Mouse (Mus musculus) megakaryocyte, adult 5-6 weeks (primary cell): ENCODE data around the gene Hspb9. TPM values are rescaled to one million over a fixed set of nuclear protein-coding genes. Genes with fewer than 3 reads are reported as not detected.

Experiments used
- ATAC-seq: 2 replicates; pipeline ENCODE4 v1.8.0; 2016; ENCODE audit warnings: mild to moderate bottlenecking, inconsistent platforms; ENCODE audit not compliant: poor library complexity, severe bottlenecking
- total RNA-seq, 2 experiments: library from RNA; stranded (forward) in 1 of 2; stranded (reverse) in 1 of 2; fragments of 153-499, 151-499 nt in 1 of 2; fragments of 221-1000, 200-1000 nt in 1 of 2; gene quantifications; 2 replicates each; pipeline versions ENCODE4 v1.2.3 to v1.2.4; 2015 to 2017

The Hspb9 gene
- total RNA-seq, 2 experiments from 2014 or later: not detected

DNA sequence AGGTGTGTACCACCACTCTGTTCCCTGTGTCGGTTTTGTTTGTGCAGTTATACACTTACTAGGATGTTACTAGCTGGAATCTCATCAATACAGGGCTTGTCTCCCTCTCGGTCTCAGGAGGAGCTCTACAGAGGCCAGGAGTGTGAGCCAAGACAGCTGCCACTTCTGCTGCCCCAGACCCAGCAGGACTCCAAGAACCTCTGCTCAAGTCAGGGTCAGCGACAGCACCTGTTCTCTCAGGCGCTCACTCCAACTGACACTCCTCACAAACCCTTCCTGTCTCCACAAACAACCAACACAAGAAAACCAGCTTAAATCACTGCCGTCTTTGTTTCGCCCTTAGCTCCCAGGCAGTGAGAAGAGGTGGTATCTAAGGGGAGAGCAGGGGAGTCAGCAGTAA is 15.0 kb downstream of the Hspb9 start:
- no peak for ATAC-seq

DNA sequence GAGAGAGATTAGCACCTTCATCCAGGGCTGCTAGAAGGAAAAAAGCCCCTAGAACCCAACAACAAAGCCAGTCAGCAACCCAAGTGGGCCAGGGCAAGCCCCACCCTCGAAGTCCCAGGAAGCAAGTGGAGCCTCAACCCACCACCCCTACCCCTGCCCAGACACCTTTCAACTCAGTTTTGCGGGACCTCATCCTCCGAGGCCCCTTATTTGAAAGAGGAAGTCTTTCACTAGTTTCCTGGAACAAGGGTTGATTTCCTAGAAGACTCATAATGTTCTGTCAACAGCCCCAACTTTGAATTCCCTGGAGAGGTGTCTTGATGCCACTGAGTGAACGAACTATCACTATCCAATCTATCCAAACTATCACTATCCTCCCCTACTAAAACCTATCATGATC is 16.3 kb downstream of the Hspb9 start:
- no peak for ATAC-seq

DNA sequence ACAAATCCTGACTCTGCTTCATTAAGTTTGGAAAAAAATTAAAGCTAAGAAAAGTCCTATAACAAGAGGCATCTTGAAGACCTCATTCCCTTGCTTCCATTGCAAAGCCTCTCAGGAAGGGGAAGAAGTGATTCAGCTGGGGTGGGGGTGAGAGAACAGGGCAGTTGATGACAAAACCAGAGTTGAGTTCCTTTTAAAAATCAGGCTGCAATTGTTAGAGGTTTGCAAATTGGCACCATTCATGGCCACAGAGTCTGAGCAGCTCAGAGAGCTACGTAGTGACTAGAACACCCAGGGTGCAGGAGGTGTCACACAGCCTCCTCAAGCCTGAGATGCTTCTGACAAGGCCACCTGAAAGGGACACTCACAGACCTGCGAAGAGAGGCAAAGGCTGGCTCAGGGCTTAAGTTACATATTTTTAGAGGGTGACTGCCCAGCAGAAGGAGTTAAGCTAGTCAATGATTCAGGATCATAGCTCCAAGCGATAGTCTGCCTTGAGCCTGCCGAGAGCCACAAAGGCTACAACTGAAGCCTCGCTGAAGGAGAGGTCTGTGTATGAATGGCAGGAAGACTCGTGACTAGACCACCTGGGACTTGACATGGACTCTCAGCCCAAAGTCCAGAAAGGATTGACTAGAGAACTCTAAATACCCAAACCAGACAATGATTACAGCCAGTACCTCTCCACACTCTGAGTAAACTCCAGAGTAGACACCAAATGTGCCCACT is 17.0 kb downstream of the Hspb9 start:
- peak; percentile 68 for ATAC-seq

DNA sequence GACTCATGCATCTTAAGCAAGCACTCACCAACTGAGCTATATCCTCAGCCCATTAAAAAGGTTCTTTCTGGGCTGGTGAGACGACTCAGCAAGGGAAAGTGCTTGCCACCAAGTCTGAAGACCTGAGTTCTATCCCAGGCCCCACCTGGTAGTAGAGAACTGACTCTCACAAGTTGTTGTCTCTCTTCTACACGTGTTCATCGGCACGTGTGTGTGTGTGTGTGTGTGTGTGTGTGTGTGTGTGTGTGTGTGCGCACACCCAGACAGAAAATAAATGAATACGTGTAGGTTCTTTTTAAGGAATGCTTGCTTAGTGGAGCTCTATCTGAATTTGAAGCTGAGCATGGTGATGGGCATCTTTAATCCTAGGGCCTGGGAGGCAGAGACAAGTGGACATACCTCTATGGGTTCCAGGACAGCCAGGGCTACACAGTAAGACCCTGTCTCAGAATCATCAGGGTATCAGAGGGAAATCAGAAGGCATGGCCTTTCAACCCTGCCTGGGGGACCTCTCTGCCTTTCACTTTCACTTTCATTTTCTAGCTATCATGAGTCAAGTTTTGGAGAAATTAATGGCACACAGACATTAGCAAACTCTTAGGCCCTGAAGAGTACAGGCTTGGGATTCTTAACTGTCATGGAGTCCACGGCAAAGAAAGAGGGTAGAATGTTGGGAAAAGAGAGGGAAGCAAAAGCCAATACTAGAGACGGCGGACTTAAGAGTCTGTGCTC is 21.6 kb downstream of the Hspb9 start:
- ATAC-seq: no peak

DNA sequence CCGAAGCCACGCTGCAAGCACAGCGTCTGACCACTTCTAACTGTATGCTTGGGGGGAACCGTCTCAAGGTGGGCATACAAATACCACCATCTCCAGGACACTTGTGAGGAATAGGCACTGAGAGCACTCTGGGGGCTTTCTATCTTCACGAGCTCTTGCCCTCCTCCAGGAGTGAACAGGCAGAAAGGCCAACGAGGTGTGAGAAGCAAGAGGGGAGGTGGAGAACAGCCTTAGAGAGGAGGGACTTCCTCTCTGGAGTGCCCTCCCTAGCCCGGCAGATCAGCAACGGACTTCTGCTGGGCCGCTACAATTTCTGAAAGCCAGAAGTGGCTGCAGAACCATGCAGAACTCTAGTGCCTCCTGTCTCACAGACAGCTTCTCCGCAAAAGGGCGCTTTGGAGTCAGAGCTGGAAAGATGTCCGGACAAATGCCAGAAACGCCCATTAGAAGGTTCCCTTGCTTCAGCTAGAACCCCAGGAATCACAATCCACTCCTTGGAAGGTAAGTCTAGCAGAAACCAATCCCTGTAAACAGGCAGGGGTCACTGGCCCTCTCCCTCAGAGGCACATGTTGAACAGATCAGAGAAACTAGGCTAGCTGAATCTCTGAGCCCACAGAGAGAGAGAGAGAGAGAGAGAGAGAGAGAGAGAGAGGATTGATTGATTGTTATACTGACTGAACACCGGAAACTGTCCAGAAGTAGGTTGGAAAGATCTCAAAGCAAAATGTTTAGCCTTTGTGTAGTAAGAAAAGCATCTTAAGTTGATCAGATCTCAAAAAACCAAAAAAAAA is 22.5 kb downstream of the Hspb9 start:
- peak; percentile 14; the same call in 1 of the 2 replicates for ATAC-seq

DNA sequence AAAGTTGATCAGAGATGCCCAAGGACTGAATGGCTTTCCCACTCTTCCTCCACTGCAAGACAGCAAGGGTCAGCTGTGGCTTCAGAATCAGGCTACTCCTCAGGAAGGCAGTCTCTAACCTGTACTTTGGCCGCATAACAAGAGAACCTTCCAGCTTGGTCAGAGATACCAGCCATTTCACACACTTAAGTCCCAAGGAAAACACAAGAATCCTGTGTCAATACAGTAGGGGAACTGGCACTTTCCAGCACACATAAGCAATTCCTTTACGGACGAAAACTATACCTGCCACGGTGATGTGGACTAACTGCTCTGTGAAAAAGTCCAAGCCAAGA is 23.1 kb downstream of the Hspb9 start:
- no peak for ATAC-seq

DNA sequence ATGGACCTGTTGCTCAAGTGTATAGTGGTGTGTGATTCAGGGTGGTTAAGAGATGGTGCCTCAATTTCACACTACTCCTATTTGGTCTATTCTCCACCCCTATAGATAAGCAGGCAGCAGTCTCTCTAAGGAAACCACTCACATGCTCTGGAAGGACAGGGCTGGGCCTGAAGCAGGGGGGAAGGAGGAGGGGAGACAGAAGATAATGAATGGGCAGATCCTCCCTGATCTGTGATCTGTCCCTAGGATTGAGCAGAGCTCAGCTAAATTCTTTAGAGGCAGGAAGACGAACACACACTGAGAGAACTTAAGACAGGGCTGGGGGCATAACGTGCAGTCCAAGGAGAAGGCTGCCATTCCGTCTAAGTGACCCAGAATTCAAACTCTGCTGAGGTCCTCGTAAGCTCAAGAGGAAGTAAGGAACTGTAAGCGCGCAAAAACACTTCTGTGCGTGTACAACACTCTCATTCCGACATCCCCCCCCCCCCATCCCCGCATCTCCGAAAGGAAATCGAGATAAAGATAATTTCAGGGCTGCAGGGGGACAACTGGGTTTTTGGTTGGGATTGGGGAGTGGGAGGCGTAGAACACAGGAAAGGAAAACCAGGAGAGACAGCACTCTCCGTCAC is 23.6 kb downstream of the Hspb9 start:
- ATAC-seq: no peak

DNA sequence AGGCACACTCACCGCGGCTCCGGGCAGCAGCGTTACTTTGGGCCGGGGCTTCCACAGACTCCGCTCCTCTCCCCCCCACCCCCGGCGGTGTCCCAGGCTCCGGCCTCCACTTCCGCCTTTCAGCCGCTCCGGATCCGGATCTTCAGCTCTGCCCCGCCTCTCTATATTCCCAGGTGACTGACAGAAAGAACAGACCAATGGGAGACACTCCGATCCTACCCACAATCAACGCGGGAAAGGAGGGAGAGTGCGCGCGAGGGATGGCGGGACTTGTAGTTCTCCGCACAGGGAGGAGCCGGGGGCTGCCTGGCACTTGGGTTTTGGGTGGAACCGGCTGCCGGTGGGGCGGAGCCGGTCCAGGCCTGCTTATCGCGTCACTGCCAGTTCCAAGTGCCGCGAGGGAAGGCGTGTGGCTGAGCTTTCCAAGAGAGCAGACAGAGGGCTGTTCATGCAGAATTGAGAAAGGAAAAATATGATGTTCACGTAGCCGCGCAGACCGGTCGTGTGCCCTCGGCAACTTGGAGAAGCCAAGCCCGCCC is 24.5 kb downstream of the Hspb9 start, which contains the start of gene Rab5c:
Gene Rab5c, minus strand, starts transcription at position 150 of the 539 bp plus-strand sequence.
- ATAC-seq: peak; percentile 96

DNA sequence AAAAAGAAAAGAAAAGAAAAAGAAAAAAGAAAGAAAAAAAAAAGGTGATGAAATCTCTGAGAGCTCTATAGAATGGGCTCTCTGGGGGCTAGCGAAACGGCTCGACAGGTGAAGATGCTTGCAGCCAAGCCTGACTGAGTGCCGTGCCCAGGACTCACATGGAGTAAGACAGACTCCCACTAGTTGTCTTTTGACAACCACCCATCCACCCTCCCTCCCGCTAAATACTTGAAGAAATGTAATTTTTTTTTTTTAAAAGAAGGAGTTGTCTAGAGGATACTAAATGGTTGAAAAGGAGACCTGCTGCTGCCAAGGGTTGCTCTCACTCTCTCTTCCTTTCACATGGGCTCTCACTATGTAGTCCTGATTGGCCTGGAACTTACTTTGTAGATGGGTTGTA is 25.1 kb downstream of the Hspb9 start:
- no peak for ATAC-seq

DNA sequence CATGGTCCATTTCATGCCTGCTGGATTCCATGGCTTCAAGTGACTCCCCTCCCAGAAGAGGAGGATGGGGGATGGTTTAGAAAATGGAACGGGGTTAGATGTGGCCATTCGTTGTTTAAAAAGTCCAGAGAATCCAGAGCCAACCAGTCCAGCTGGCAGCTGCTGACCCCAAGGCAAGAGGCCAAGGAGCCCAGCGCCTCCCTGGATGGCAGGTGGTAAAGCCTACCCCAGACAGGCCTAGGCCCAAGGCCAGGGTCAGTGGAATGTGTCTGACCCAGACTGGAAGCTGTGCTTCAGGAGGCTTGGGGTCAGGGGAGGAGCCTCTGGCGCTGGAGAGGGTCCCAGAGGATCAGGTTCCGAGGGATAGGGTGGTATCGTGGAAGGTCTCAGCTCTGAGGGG is 27.7 kb downstream of the Hspb9 start:
- no peak for ATAC-seq

DNA sequence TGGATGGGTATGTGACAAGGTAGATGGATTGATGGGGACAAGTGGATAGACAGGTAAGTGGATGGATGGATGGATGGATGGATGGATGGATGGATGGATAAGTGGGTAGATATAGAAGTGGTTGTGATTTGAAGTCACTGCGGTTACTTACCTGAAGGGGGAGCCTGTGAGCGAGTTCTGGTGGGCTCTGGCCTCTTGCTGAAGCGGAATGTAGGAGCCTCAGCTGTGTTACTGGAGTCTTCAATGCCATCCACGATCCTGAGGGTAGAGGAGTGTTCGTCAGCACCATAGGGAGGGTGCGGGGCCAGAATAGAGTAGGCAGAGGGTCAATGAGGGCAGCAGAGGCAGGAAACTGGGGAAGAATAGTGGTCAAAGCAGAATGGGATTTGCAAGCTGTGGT is 31.4 kb downstream of the Hspb9 start:
- ATAC-seq: peak; percentile 78

DNA sequence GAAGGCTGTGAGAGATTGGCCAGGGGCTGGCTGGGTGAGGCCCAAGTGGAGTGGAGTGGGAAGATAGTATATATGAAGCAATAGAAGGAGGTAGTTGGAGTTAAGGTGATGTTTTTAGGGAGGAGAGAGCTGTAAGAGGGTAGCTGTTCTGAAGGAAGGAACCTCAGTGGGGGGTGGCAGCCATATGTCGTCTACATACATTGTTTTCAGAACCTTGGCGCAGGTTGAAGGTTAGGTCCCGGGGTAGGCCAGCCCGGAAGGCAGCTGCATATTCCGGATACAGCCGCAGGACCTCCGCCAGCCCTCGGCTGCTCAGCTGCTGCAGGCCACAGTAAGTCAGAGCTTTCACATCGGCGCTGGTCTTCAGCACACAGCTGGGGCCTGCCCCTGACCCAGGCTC is 32.9 kb downstream of the Hspb9 start:
- no peak for ATAC-seq

DNA sequence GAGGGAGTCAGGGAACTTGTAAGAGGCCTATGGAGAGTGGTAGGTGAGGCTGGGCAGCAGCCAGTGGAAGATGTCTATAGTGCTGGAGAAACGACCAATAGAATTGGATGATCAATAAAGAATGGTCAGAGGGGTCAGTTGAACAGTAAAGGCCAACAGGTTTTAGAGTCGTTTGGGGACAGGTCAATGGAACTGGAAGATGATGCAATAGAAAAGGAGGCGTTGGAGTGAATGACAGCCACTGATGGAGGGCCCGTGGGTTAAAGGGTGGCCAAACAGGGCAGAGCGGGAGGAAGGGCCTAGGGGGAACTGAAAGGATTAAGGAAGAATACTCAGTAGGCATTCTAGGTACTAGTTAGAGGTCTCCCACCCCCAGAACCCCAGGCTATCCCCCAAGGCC is 33.5 kb downstream of the Hspb9 start:
- ATAC-seq: no peak

DNA sequence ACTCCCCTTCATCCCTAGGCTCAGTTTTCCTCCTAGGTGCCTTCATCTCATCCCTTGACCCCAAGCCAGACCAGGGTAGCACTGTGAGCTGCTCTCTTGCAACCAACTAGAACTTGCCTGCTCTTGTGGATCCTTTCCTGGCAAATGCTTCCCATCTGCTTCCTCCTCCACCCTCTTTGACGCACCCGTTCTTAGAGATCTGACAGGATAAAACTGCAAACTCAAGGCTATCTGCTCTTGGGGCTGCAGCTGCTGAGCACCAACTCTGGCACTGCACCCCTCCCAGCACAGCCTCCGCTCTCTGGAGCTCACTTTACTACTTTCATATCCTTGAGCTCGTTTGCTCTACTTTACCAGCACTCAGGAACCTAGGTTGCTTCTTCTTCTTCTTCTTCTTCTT is 35.0 kb downstream of the Hspb9 start:
- ATAC-seq: no peak

DNA sequence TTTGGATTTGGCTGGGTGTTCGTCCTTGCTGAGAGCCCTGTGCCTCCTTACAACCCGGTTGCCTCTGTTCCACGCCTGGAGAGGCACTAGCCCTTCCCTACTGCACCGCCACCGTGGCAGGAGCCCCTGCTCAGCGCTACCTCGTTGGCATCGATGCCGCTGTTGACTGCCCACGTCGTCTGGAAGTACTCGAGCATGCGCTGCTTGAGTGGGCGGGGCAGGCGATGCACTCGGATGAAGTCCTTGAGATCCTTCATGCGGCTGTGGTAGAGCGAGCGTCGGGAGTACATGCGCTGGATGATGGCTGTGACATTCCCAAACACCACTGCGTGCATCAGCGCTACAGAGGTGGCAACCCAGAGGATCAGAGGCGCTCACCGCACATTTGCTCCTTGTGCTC is 35.8 kb downstream of the Hspb9 start:
- no peak for ATAC-seq

DNA sequence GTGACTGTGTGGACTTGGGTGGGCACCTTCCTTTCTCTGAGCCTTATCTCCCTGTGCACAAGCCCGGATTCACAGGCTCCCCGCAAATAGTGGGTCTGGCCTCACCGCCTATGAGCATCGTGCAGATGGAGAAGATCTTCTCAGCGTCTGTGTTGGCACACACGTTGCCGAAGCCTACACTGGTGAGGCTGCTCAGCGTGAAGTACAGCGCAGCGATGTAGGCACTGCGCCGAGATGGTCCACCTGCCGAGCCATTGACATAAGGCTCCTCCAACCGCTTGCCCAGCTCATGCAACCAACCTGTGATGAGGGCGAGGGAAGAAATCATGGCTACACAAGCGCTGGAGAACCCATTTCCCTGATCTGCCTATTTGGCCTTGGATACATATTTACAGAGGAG is 36.5 kb downstream of the Hspb9 start:
- ATAC-seq: no peak

DNA sequence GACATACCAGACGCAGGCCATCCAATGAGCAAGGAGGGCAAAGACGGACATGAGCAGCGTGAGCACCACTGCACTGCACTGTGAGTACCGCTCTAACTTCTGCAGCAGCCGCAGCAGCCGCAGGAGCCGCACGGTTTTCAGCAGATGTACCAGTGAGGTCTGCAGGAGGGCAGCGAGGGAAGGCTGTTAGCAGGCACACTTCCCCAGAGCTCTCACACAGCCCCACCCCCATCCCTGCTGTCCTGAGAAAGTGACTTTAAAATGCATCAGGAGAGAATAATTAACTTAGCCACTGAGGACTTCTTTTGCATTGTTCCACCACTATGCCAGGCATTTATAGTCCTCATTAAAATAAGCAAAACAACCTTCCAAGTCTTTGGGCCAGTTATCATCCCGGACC is 38.6 kb downstream of the Hspb9 start:
- ATAC-seq: no peak

DNA sequence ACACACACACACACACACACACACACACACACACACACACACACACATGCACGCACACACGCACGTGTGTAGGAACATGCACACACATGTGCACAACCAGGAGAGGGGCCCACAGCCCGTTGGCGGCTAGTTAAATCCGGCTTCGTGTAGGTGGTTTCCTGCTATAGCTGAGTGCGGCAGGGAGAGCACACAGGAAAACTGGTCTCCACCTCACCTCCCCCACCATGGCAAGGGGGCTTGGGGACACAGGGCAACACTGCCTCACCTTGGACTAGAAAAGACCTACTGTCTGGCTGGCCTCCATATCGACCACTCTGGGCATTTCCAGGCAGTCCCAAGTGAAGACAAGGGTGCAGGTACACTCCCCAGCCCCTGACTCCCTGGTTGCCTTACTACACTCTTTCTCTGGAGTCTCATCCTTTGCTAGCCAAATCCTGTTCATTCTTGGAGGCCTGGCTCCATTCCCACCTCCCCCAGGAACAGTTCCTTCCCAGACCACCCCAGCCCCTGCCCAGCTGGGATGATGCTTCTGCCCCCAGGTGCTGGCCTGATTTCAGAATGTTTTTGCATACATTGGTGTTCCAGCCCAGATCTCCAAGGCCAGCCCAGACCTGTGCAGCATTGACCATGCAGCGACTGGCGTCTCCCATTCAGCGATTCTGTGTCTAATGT is 40.5 kb downstream of the Hspb9 start:
- no peak for ATAC-seq

DNA sequence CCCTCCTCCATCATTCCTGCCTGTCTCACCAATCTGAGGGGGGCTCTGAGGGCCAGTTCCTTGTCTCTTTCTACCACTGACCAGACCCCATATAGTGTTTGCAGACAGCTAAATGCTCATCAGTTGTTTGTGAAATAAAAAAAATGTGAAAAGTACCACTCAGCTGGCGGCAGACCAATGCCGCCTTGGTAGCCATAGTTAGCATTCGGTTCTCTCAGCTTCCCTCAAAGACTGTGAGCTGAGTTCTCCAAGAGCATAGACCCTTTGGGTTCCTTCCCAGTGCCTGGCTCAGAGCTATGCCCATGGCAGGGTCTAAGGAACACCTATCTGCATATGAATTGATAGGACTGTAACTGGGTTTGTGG is 41.0 kb downstream of the Hspb9 start:
- ATAC-seq: no peak

DNA sequence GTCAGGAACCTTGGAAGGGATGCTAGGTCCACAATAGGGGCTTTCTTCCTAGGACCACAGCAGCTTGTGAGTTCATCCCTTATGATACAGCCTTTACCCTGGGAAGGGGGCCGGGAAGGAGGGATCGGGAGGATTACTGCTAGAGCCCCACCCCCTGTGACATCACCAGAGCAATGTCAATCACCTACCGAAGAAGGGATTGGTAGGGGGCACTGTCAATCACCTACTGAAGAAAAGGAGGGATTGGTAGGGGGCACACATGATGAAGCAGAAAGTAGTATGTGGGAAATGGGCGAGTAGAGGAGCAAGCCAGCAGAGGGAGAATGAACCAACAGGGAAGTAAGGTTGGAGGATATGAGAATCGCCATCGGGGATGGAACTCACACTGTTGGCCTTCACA is 42.8 kb downstream of the Hspb9 start:
- ATAC-seq: no peak

DNA sequence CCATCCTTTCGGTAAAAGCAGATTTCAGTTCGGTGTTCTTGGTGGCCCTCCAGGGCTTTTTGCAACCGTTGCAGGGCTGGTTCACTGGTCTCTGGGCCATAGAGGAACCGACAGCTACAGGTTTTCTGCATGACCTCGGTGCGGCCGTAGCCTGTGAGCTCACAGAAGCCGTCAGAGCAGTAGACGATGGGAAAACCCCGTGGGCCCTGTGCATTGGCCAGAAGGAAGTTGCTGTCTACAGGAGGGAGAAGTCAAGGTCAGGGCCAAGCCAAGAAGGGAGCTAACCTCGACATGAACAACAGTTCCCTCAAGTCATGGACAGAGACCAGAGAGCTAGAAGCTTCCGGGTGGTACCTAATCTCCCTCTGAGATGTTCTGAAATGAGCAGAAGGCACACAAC is 43.9 kb downstream of the Hspb9 start:
- ATAC-seq: no peak
